Mouse (Mus musculus) hindbrain, embryonic 14.5 days (tissue): ENCODE measurements at regions not wholly inside any gene's neighbourhood (a gene's known extent, or its start where the extent isn't known, plus 50 kb on each side); places are given as distances from the start of the nearest gene placed in this dataset.
"Not testable (repeated sequence)": the region's sequence is repeated elsewhere in the genome, so short reads cannot be mapped to it uniquely, and the experiment has no call there.

Experiments used
- ATAC-seq: fragments of 200-750 bp; cut with Nextera tagmentation; 2 replicates; pipeline ENCODE4 v1.8.0; 2017; ENCODE audit warnings: moderate number of reproducible peaks, mild to moderate bottlenecking, moderate TSS enrichment, moderate library complexity; ENCODE audit not compliant: low FRiP score
- DNase-seq: peaks from one replicate; pipeline ENCODE4 v3.0.0-alpha.2; 2015; ENCODE audit warnings: low spot score
- H3K27ac ChIP-seq: fragments of 300-500 bp; sonication (generic); 2 replicates; pipeline ENCODE4 v1.5.1; 2014; ENCODE audit warnings: mild to moderate bottlenecking, moderate library complexity
- H3K27me3 ChIP-seq: fragments of 300-500 bp; sonication (generic); 2 replicates; pipeline ENCODE4 v1.6.1; 2014; ENCODE audit warnings: mild to moderate bottlenecking, low read length, mixed read lengths; ENCODE audit not compliant: control insufficient read depth, insufficient read depth
- H3K36me3 ChIP-seq: fragments of 300-500 bp; sonication (generic); replicated peaks from 2 replicates; pipeline ENCODE4 v1.6.1; 2014; ENCODE audit not compliant: control insufficient read depth, insufficient read depth
- H3K4me1 ChIP-seq: fragments of 300-500 bp; sonication (generic); replicated peaks from 2 replicates; pipeline ENCODE4 v1.6.1; 2014; ENCODE audit warnings: antibody characterized with exemption, low read length, mixed read lengths; ENCODE audit not compliant: control insufficient read depth, insufficient read depth
- H3K4me2 ChIP-seq: fragments of 300-500 bp; sonication (generic); replicated peaks from 2 replicates; pipeline ENCODE4 v1.6.1; 2014; ENCODE audit warnings: mild to moderate bottlenecking, moderate library complexity
- H3K4me3 ChIP-seq: fragments of 300-500 bp; sonication (generic); replicated peaks from 2 replicates; pipeline ENCODE4 v1.5.1; 2014; ENCODE audit warnings: mild to moderate bottlenecking, low read length
- H3K9ac ChIP-seq: fragments of 300-500 bp; sonication (generic); 2 replicates; pipeline ENCODE4 v1.6.1; 2014
- H3K9me3 ChIP-seq: fragments of 300-500 bp; sonication (generic); 2 replicates; pipeline ENCODE4 v1.6.1; 2016; ENCODE audit warnings: low read length; ENCODE audit not compliant: control insufficient read depth
- WGBS: fragments of 180-500 bp; shearing (Covaris S2); extraction: QIAGEN DNeasy Blood & Tissue Kit; methylation state at CpG from one replicate; pipeline ENCODE4 v1.1.7; 2014; 5-methylcytosine and 5-hydroxymethylcytosine counted together

DNA sequence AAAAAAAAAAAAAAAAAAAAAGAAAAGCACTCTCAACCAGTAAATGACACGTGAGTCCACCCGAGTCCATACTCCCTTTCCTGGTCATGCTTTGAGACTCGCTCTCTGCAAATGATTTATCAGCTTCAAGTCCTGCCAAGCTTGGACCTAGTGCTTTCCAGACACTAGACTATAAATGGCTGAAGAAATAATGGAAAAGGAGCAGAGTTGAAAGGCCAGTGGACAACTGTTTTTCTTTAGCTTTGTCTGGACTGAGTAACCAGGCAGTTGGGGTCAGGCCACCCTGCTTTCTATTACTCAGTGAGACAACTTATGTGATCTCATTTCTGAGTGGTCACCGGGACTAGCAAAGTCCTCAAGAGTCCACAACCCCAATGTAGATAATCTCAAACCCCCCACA is 112.9 kb downstream of the Kcns3 start:
- DNase-seq (no peak), ATAC-seq (no peak)
- WGBS: 95% methylated on average over 4 of the region's 4 CpGs

DNA sequence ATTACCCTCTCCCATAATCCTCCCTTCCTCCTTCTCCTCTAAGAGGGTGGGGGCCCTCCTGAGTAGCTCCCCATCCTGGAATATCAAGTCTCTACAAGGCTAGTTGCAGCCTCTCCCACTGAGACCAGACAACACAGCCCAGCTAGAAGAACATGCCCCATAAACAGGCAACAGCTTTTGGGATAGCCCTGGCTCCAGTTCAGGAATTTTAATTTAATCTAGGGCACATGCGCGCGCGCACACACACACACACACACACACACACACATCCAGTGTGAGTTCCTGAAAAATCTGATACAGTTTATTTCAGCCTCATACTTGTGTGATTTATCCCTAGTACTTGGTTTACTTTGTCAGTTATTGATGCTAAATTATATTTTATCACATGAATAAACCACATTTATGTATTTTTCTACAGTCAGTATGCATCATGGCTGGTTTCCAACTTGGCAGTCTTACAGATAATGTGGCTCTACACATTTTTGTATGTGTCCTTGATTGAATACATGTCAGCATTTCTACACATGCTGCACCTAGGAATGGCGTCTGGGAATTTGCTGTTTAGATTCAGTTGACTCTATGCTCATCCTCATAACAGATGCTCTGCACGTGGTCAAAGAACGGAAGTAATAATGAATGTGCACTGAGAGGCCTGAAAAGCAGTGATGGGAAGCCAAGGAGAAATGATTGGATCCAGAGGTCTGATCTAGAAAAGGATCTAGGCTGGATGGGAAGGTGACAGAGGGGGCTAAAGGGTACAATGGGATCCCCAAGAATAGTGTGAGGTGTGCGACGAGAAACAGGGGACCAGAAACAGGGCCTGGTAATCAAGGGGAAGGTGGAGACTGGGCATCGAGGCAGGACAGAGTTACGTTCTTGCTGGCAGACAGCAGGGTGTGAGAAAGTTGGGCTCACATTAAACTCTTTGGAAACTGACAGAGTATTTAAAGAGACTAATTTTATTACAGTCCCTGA is 130.0 kb downstream of the Kcns3 start:
- DNase-seq (no peak), ATAC-seq (no peak)
- Histone ChIP-seq H3K36me3 (no peaks in the 10 kb centered on the region), H3K27me3 (no peaks in the 10 kb centered on the region), H3K4me2 (no peak overlapping the region), H3K4me3 (no peak overlapping the region), H3K9me3 (no peaks in the 10 kb centered on the region), H3K4me1 (no peaks in the 10 kb centered on the region), H3K9ac (no peak overlapping the region), H3K27ac (no peak overlapping the region)
- WGBS: 87% methylated on average over 11 of the region's 11 CpGs

More for the DNA sequence above, 112.9 kb downstream of the Kcns3 start:
- Histone ChIP-seq H3K27me3 (no peaks in the 10 kb centered on the region), H3K4me3 (no peak overlapping the region), H3K36me3 (no peaks in the 10 kb centered on the region), H3K9ac (no peak overlapping the region), H3K9me3 (no peaks in the 10 kb centered on the region), H3K27ac (no peak overlapping the region), H3K4me1 (no peaks in the 10 kb centered on the region), H3K4me2 (no peak overlapping the region)

DNA sequence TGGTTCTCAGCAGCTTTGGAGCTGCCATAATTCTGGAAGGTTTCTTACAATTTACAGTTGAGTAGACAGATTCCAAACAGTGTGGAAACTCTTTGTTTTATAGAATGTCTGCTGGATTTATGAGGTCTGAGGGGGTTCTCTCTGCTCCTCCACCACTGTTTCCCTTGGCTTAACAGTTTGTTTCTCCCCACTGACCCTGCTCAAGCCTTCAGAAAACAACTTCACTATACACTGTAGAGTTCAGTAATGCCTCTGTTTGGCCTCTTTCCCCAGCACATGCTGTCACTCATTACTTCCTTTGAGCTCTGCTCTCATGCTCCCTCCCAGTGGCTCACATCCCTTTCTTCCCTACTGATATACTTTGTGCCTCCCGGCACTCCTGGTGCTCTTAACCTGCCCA is 139.7 kb downstream of the Kcns3 start:
- H3K9me3 ChIP-seq: no peaks in the 10 kb centered on the region
- H3K27me3 ChIP-seq: no peaks in the 10 kb centered on the region
- ATAC-seq (no peak), DNase-seq (peak; percentile 20)
- no peaks in the 10 kb centered on the region for H3K4me1 ChIP-seq
- no peak overlapping the region for H3K4me3 ChIP-seq
- H3K4me2 ChIP-seq: no peak overlapping the region
- no peaks in the 10 kb centered on the region for H3K36me3 ChIP-seq
- WGBS: 88% methylated on average over 1 of the region's 1 CpGs
- H3K9ac ChIP-seq: no peak overlapping the region
- no peak overlapping the region for H3K27ac ChIP-seq

DNA sequence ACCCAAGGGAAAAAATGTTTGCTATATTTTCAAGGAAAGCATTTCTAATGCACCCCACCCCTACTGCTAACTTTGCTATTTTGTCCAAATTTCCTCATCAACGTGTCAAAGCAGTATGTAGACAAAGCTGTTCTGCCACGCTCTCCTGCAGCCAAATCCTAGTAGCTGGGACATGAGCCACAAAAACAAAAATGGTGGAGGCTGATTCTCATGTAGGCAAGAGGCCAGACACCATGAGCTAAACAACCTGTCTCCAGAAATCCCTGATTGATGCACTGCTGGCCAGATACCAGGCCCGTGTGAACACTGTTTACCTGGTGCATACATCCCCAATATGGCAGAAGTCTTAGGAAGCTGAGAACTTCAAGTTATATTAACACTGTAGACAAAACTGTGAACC is 166.6 kb downstream of the Kcns3 start:
- ATAC-seq: no peak
- WGBS: 83% methylated on average over 3 of the region's 3 CpGs
- no peaks in the 10 kb centered on the region for H3K27me3 ChIP-seq
- H3K9ac ChIP-seq: no peak overlapping the region
- no peaks in the 10 kb centered on the region for H3K4me1 ChIP-seq
- no peak overlapping the region for H3K27ac ChIP-seq
- H3K4me3 ChIP-seq: no peak overlapping the region
- H3K4me2 ChIP-seq: no peak overlapping the region
- no peaks in the 10 kb centered on the region for H3K36me3 ChIP-seq
- no peaks in the 10 kb centered on the region for H3K9me3 ChIP-seq
- DNase-seq: no peak

DNA sequence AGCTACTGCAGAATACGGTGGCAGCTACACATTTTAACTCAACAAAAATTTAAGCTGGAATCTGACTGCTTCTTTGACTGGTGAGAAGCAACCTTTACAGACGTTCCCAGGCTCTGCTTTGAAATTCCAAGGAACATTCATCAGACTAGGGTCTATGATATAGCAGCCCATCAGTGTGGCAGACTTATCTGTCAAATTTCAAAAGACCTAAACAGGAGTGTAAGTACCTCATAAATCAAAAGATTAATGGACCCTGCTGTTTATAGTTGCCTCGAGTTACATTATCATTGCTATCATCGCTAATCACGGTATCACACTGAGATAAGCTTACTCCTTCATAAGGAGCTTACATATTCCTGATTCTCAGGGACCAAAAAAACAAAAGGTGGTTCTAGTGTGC is 201.7 kb downstream of the Kcns3 start:
- DNase-seq: no peak

DNA sequence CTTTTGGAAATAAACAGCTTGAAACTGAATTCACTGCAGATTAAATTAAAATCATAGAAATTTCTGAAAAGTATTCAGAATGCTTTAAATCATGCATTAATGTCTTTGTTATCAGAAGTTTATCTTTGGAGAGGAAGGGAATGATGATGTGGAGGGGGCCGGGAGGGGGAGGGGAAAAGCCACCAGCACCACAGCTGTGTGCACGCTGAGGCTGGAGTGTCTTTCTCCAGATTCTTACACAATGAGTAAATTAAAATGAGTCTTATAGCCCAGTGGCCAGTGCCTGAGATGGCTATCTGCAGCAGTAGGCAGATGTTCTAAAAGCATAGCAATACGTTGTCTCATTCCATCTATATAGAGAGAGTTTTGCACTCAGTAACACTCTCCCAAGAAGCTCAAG is 209.8 kb downstream of the Kcns3 start:
- Histone ChIP-seq H3K4me2 (no peak overlapping the region), H3K9ac (no peak overlapping the region), H3K36me3 (no peaks in the 10 kb centered on the region), H3K4me1 (no peaks in the 10 kb centered on the region), H3K27ac (no peak overlapping the region), H3K4me3 (no peak overlapping the region), H3K9me3 (no peaks in the 10 kb centered on the region), H3K27me3 (no peaks in the 10 kb centered on the region)
- no peak for DNase-seq
- no peak for ATAC-seq
- WGBS: 90% methylated on average over 3 of the region's 3 CpGs

More for the DNA sequence above, 201.7 kb downstream of the Kcns3 start:
- Histone ChIP-seq H3K4me1 (no peaks in the 10 kb centered on the region), H3K9me3 (no peaks in the 10 kb centered on the region), H3K4me3 (no peak overlapping the region), H3K27ac (no peak overlapping the region), H3K4me2 (no peak overlapping the region), H3K9ac (no peak overlapping the region), H3K27me3 (no peaks in the 10 kb centered on the region), H3K36me3 (no peaks in the 10 kb centered on the region)
- ATAC-seq: no peak
- 58% methylated on average over 5 of the region's 5 CpGs for WGBS

DNA sequence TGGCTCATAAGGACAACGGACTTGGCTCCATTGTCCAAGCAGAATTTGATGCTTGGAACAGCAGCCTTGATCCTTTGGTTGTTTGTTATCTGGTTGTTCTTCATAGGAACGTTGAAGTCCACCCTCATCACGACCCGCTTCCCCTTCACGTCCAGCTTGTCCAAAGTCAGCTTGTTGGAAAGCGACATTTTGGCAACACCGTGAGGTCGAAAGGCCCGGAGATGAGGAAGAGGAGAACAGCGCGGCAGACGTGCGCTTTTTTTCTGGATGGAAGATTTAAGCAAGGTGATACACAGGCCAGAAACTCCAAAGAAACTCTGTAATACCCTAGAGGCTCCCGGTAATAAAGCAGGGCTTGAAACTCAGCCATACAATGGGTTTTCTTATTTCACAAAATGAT is 250.8 kb downstream of the Kcns3 start:
- not testable (repeated sequence) for H3K4me3 ChIP-seq, H3K4me2 ChIP-seq, H3K27me3 ChIP-seq, H3K4me1 ChIP-seq, H3K27ac ChIP-seq, DNase-seq, H3K9me3 ChIP-seq, H3K36me3 ChIP-seq, H3K9ac ChIP-seq, ATAC-seq
- WGBS: 99% methylated on average over 9 of the region's 14 CpGs

DNA sequence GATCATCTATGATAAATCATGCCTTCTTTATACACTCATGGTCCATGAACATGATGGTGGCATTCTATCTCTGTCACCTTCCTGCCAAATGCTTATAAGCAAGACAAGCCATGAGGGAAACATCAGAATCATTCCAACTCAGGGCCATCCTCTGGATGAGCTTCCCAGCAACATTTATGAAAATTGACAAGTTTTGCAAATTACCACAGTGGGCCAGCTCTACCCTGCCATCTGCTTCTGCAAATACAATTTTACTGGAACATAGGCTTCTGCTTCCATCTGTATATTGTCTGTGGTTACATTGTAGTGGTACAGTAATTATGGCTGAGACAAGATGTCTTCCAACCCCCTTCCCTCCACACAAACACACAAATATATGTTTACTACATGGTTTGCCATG is 272.1 kb downstream of the Kcns3 start:
- no peaks in the 10 kb centered on the region for H3K27me3 ChIP-seq
- H3K4me3 ChIP-seq: no peak overlapping the region
- DNase-seq: no peak

DNA sequence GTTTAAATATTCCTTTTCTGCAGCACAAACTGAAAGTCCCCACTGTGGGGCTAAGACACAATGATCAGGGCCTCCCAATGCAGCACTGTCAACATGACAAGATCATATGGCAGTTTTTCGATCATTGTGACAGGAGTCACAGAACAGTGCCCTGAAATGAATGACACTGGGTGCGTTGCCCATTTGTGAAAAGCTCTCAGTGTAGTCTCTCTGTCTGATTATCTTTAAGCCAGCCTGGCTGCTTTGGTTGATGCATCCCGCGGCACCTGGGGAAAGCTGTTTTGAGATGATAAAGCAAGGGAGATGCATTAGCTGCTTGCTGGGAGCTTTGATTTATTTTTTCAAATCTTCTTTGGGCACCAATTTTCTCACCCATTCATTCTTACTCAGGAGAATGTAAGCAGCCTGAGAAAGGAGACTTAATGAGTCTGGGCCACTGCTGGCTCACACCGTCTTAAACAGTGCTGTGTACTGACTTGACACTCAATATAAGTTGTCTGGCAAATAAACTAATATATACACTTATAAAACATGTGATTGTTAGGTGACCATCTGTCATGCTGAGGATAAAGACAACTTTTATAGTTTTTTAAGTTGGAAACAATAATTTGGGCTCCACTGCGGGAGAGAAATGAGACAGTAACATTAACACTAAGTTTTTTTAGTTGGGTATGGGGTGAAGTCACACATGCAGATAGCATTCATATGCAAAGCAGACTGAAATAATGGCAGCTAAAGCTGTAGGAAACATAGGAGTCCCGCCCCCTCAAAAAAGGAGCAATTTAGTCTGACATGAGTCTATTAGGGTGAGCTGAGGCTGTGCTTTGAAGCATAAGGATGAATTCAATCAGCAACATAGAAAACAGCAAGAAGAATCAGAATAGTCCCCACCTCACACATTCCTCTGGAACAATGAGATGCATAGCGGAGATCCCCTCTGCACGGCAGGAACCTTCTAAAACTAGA is 276.0 kb downstream of the Kcns3 start:
- Histone ChIP-seq H3K9ac (no peak overlapping the region), H3K36me3 (no peaks in the 10 kb centered on the region), H3K4me1 (peaks cover 4% of the 10 kb centered on the region; the same call in 1 of the 2 replicates), H3K9me3 (no peaks in the 10 kb centered on the region), H3K4me2 (no peak overlapping the region), H3K4me3 (no peak overlapping the region), H3K27me3 (peaks cover 6% of the 10 kb centered on the region; the same call in 1 of the 2 replicates), H3K27ac (no peak overlapping the region)
- WGBS: 25% methylated on average over 9 of the region's 9 CpGs
- ATAC-seq: peak; percentile 55; the same call in 1 of the 2 replicates
- DNase-seq: no peak

More for the DNA sequence above, 272.1 kb downstream of the Kcns3 start:
- Histone ChIP-seq H3K36me3 (no peaks in the 10 kb centered on the region), H3K4me2 (no peak overlapping the region), H3K27ac (no peak overlapping the region), H3K4me1 (peaks cover 4% of the 10 kb centered on the region; the same call in 1 of the 2 replicates), H3K9ac (no peak overlapping the region), H3K9me3 (no peaks in the 10 kb centered on the region)
- ATAC-seq: no peak
